Mouse (Mus musculus) MEL (cell line): ENCODE results near the gene Trim68. TPM values are rescaled to one million over a fixed set of nuclear protein-coding genes. Genes with fewer than 3 reads are reported as not detected.
"Not testable (repeated sequence)": the region's sequence is repeated elsewhere in the genome, so short reads cannot be mapped to it uniquely, and the experiment has no call there.

Experiments used
- DNase-seq: peaks from one replicate; pipeline ENCODE4 v3.0.0; 2011; ENCODE audit warnings: low read depth, low spot score
- H3K27ac ChIP-seq: 2 replicates; pipeline ENCODE4 v1.5.1; 2012; ENCODE audit warnings: low read depth, mild to moderate bottlenecking, control low read depth, low read length, moderate library complexity; ENCODE audit not compliant: control insufficient read depth
- H3K27me3 ChIP-seq, 2 experiments: fragments of 150-350 bp in 1 of 2; sonication (generic) in 1 of 2; 2 replicates each; pipeline ENCODE4 v1.6.1; 2012; ENCODE audit warnings: low read length in 2 of 2, mild to moderate bottlenecking in 2 of 2, improper control_type of control experiment in 1 of 2, moderate library complexity in 1 of 2; ENCODE audit not compliant: insufficient read depth in 2 of 2, control insufficient read depth in 1 of 2
- H3K36me3 ChIP-seq, 2 experiments: 2 replicates each; pipeline ENCODE4 v1.6.1; 2012 to 2014; ENCODE audit warnings: low read length in 2 of 2, improper control_type of control experiment in 1 of 2, inconsistent platforms in 1 of 2, mild to moderate bottlenecking in 1 of 2; ENCODE audit not compliant: insufficient read depth in 2 of 2, control insufficient read depth in 1 of 2
- H3K4me1 ChIP-seq, 2 experiments: fragments of 150-350 bp in 1 of 2; sonication (generic) in 1 of 2; 2 replicates each; pipeline ENCODE4 v1.6.1; 2012; ENCODE audit warnings: low read length in 2 of 2, improper control_type of control experiment in 1 of 2, mild to moderate bottlenecking in 1 of 2; ENCODE audit not compliant: insufficient read depth in 2 of 2, control insufficient read depth in 1 of 2
- H3K4me3 ChIP-seq, 2 experiments: fragments of 150-350 bp in 1 of 2; sonication (generic) in 1 of 2; 2 replicates each; pipeline ENCODE4 v1.5.1; 2012; ENCODE audit warnings: low read depth in 2 of 2, low read length in 2 of 2, mild to moderate bottlenecking in 2 of 2, moderate library complexity in 2 of 2, control low read depth in 1 of 2, improper control_type of control experiment in 1 of 2; ENCODE audit not compliant: control insufficient read depth in 1 of 2, insufficient read depth in 1 of 2
- H3K79me2 ChIP-seq: 2 replicates; pipeline ENCODE4 v1.6.1; 2012; ENCODE audit warnings: mild to moderate bottlenecking, low read length, moderate library complexity; ENCODE audit not compliant: control insufficient read depth, poor library complexity, insufficient read depth
- H3K9ac ChIP-seq: 2 replicates; pipeline ENCODE4 v1.6.1; 2012; ENCODE audit warnings: low read depth, mild to moderate bottlenecking, control low read depth, low read length, moderate library complexity; ENCODE audit not compliant: control insufficient read depth, poor library complexity, severe bottlenecking
- H3K9me3 ChIP-seq: fragments of 150-350 bp; sonication (generic); replicated peaks from 2 replicates; pipeline ENCODE4 v1.6.1; 2012; ENCODE audit warnings: mild to moderate bottlenecking, low read length, improper control_type of control experiment, moderate library complexity; ENCODE audit not compliant: insufficient read depth
- CHD1 ChIP-seq: IDR thresholded peaks from 2 replicates; pipeline ENCODE4 v1.6.1; 2012; ENCODE audit warnings: low read depth, mild to moderate bottlenecking, inconsistent platforms, low read length, improper control_type of control experiment
- E2F4 ChIP-seq: IDR thresholded peaks from 2 replicates; pipeline ENCODE4 v1.6.1; 2011; ENCODE audit warnings: low read depth, low read length, improper control_type of control experiment, borderline replicate concordance
- ELF1 ChIP-seq: IDR thresholded peaks from 2 replicates; pipeline ENCODE4 v1.6.1; 2014; ENCODE audit warnings: low read depth, mild to moderate bottlenecking, inconsistent platforms, low read length, improper control_type of control experiment, moderate library complexity
- EP300 ChIP-seq, 2 experiments: IDR thresholded peaks; 2 replicates each; pipeline ENCODE4 v1.6.1; 2011; ENCODE audit warnings: improper control_type of control experiment in 2 of 2, low read length in 2 of 2, low read depth in 1 of 2, mild to moderate bottlenecking in 1 of 2
- ETS1 ChIP-seq: IDR thresholded peaks from 2 replicates; pipeline ENCODE4 v1.6.1; 2012; ENCODE audit warnings: low read depth, mild to moderate bottlenecking, inconsistent platforms, low read length, improper control_type of control experiment, moderate library complexity
- JUND ChIP-seq: IDR thresholded peaks from 2 replicates; pipeline ENCODE4 v1.6.1; 2011; ENCODE audit warnings: low read depth, mild to moderate bottlenecking, improper control_type of control experiment, low read length
- KAT2A ChIP-seq: conservative IDR thresholded peaks from 2 replicates; pipeline ENCODE4 v1.6.1; 2012; ENCODE audit warnings: low read depth, low read length, improper control_type of control experiment, inconsistent platforms
- MAFK ChIP-seq: IDR thresholded peaks from 2 replicates; pipeline ENCODE4 v1.6.1; 2011; ENCODE audit warnings: low read depth, mild to moderate bottlenecking, low read length, improper control_type of control experiment, borderline replicate concordance
- MAX ChIP-seq: IDR thresholded peaks from 2 replicates; pipeline ENCODE4 v1.6.1; 2011; ENCODE audit warnings: low read length, improper control_type of control experiment
- MAZ ChIP-seq: IDR thresholded peaks from 2 replicates; pipeline ENCODE4 v1.6.1; 2012; ENCODE audit warnings: low read depth, mild to moderate bottlenecking, inconsistent platforms, low read length, improper control_type of control experiment
- MYB ChIP-seq: IDR thresholded peaks from 2 replicates; pipeline ENCODE4 v1.6.1; 2011; ENCODE audit warnings: mild to moderate bottlenecking, low read depth, low read length, improper control_type of control experiment
- NELFE ChIP-seq: IDR thresholded peaks from 2 replicates; pipeline ENCODE4 v1.6.1; 2011; ENCODE audit warnings: low read depth, low read length, improper control_type of control experiment
- NRF1 ChIP-seq: IDR thresholded peaks from 2 replicates; pipeline ENCODE4 v1.6.1; 2014; ENCODE audit warnings: low read depth, mild to moderate bottlenecking, inconsistent platforms, low read length, improper control_type of control experiment, moderate library complexity; ENCODE audit not compliant: poor library complexity, insufficient read depth, severe bottlenecking
- POLR2A ChIP-seq, 2 experiments: IDR thresholded peaks; 2 replicates each; pipeline ENCODE4 v1.6.1; 2011 to 2012; ENCODE audit warnings: low read length in 2 of 2, mild to moderate bottlenecking in 2 of 2, control low read depth in 1 of 2, improper control_type of control experiment in 1 of 2, low read depth in 1 of 2, moderate library complexity in 1 of 2; ENCODE audit not compliant: control insufficient read depth in 1 of 2, insufficient read depth in 1 of 2, poor library complexity in 1 of 2
- POLR2AphosphoS2 ChIP-seq: IDR thresholded peaks from 2 replicates; pipeline ENCODE4 v1.6.1; 2011; ENCODE audit warnings: low read length, improper control_type of control experiment
- POLR2AphosphoS5 ChIP-seq: IDR thresholded peaks from 2 replicates; pipeline ENCODE4 v1.6.1; 2012; ENCODE audit warnings: low read depth, borderline replicate concordance, mild to moderate bottlenecking, inconsistent platforms, low read length, moderate library complexity, mixed read lengths
- RAD21 ChIP-seq: IDR thresholded peaks from 2 replicates; pipeline ENCODE4 v1.6.1; 2011; ENCODE audit warnings: mild to moderate bottlenecking, low read depth, low read length, improper control_type of control experiment
- RCOR1 ChIP-seq: IDR thresholded peaks from 2 replicates; pipeline ENCODE4 v1.6.1; 2012; ENCODE audit warnings: low read depth, mild to moderate bottlenecking, inconsistent platforms, low read length, improper control_type of control experiment
- SMC3 ChIP-seq: IDR thresholded peaks from 2 replicates; pipeline ENCODE4 v1.6.1; 2011; ENCODE audit warnings: low read depth, low read length, improper control_type of control experiment
- TBP ChIP-seq: IDR thresholded peaks from 2 replicates; pipeline ENCODE4 v1.8.0; 2011; ENCODE audit warnings: low read depth, low read length, improper control_type of control experiment
- UBTF ChIP-seq: IDR thresholded peaks from 2 replicates; pipeline ENCODE4 v1.6.1; 2012; ENCODE audit warnings: low read depth, mild to moderate bottlenecking, inconsistent platforms, low read length, improper control_type of control experiment, moderate library complexity, borderline replicate concordance; ENCODE audit not compliant: insufficient read depth
- USF1 ChIP-seq: IDR thresholded peaks from 2 replicates; pipeline ENCODE4 v1.6.1; 2014; ENCODE audit warnings: low read depth, mild to moderate bottlenecking, inconsistent platforms, low read length, improper control_type of control experiment, moderate library complexity
- USF2 ChIP-seq, 2 experiments: IDR thresholded peaks; 2 replicates each; pipeline ENCODE4 v1.6.1; 2011 to 2012; ENCODE audit warnings: improper control_type of control experiment in 2 of 2, low read length in 2 of 2, borderline replicate concordance in 1 of 2, inconsistent platforms in 1 of 2, low read depth in 1 of 2, mild to moderate bottlenecking in 1 of 2; ENCODE audit not compliant: insufficient read depth in 1 of 2
- ZMIZ1 ChIP-seq: IDR thresholded peaks from 2 replicates; pipeline ENCODE4 v1.6.1; 2012; ENCODE audit warnings: low read depth, mild to moderate bottlenecking, inconsistent platforms, low read length, improper control_type of control experiment, moderate library complexity
- polyA plus RNA-seq, 2 experiments: library from polyadenylated mRNA; stranded (reverse) in 1 of 2; unstranded in 1 of 2; fragments of >175 nt in 1 of 2; fragments of >200 nt in 1 of 2; gene quantifications; 2 replicates each; pipeline versions ENCODE4 v1.2.1 to v1.2.4; 2012; ENCODE audit warnings: low replicate concordance in 2 of 2, low read depth in 1 of 2; ENCODE audit not compliant: insufficient read length in 2 of 2, insufficient read depth in 1 of 2, missing spikeins in 1 of 2
- total RNA-seq: library from RNA; depleted of rRNA; stranded (reverse); fragments of 300-350 nt; gene quantifications from 2 replicates; pipeline ENCODE4 v1.2.3, GENCODE M21; 2012

Trim68 gene
- total and polyA plus RNA-seq, 3 experiments: not detected

DNA sequence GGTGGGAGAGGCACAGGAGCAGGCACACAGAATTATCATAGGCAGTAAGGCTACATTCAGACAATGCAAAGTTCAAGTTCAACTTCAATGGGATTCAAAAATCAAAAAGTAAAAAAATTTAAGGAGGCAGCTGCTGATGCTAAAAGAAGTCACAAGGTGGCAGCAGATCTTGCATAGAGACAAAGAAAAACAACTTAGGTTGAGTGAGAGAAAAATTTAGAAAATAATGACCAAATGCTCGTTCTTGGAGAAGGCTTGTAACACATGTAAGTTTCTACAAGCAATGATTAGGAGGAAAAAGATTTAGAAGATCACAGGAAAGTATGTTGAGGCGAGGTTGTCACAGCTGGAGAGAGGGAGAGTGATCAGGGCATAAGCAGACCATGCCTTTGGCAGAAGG is 21.7 kb downstream of the Trim68 start (continued):
- TF ChIP-seq USF1 (no peak), USF2 (IDR thresholded peaks at IDR 0.05; ENCODE audit: borderline replicate concordance in 1 of 2, insufficient read depth in 1 of 2, low read depth in 1 of 2, low read length in 2 of 2) (no peak), TBP (no peak), JUND (no peak), ZMIZ1 (no peak), EP300 (IDR thresholded peaks at IDR 0.05; ENCODE audit: low read depth in 1 of 2, low read length in 2 of 2) (no peak), NELFE (no peak), POLR2A (IDR thresholded peaks at IDR 0.05; ENCODE audit: control insufficient read depth in 1 of 2, insufficient read depth in 1 of 2, low read depth in 1 of 2, low read length in 2 of 2, poor library complexity in 1 of 2) (no peak), POLR2AphosphoS2 (no peak), MAFK (no peak)

DNA sequence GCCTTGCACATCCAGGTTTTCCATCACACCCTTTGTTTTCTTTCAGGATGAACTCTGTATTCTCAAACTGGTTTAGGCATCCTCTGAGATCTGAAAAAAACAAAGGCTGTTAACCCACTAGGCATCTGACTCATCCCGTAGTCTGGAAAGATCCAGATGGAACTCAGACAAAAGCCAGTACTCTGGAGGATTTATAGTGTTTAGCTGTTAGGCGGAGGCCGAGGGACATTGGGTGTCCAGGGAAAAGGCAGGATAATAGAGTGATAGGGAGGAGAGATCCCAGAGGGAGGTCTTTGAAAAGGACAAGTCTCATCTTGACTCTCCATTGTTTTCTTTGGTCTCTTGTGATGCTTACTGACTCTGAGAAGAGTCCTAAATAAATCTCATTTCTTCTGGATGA is 22.5 kb downstream of the Trim68 start, which contains the start of gene Olfr556:
Gene Olfr556 (plus strand): TSS at position 301 of the 400 bp plus-strand sequence.
- H3K4me3 ChIP-seq: no peak within 1 kb of the TSS
- H3K27ac ChIP-seq: no peak within 1 kb of the TSS
- H3K79me2 ChIP-seq: no peaks in the 10 kb centered on the region
- DNase-seq: no peak
- TF ChIP-seq MAX (no peak), SMC3 (no peak)
- no peaks in the 10 kb centered on the region for H3K4me1 ChIP-seq
- no peaks in the 10 kb centered on the region for H3K9me3 ChIP-seq
- no peaks in the 10 kb centered on the region for H3K36me3 ChIP-seq
- no peak within 1 kb of the TSS for H3K9ac ChIP-seq
- H3K27me3 ChIP-seq: peaks cover 0 to 1% of the 10 kb centered on the region in 2 experiments; a peak in 2 of 4 replicates

DNA sequence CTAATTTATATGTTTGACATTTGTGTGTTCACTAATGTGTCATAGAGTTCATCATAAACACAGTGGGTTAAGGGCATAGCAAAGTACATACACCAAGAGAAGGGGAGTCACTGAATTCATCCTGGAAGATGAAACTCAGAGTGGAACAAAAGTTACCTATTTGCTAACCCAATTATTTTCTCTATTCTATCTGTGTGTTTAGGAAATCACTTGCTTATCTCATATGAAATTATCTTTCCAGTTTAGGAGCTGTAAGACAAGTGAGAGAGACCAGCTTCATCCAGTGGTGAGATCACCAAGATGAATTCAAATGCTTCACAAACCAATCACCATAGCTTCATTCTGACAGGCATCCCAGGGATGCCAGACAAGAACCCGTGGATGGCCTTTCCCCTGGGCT is 28.6 kb downstream of the Trim68 start, which contains the start of gene Olfr555:
Gene Olfr555 (plus strand): TSS at position 301 of the 400 bp plus-strand sequence.
- no peak within 1 kb of the TSS for H3K9ac ChIP-seq

DNA sequence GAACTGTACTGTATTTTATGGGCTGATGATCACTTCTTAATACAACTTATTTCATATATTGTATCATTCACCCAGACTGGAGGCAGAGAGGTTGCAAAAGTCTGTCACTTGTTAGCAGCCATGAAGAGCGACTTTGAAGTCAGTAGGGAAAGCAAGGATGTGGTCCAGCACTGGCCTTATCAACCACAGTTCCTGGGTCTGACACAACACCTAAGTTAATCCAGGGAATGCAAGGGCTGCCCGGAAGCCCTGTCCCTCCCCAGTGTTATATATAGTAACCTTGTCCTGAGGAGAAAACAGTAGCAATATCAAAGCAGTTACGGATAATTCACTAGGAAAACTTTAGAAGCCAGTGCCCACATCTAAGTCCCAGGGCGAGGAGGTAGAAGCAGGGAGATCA is 42.2 kb downstream of the Trim68 start:
- not testable (repeated sequence) for H3K27ac ChIP-seq, H3K9ac ChIP-seq, H3K36me3 ChIP-seq, DNase-seq, H3K27me3 ChIP-seq, H3K4me3 ChIP-seq, H3K79me2 ChIP-seq, H3K4me1 ChIP-seq, H3K9me3 ChIP-seq

More for the DNA sequence above, 28.6 kb downstream of the Trim68 start, which contains the start of gene Olfr555:
- DNase-seq: no peak
- Histone ChIP-seq H3K9me3 (no peaks in the 10 kb centered on the region), H3K36me3 (no peaks in the 10 kb centered on the region), H3K27ac (no peak within 1 kb of the TSS), H3K27me3 (peaks cover 0 to 3% of the 10 kb centered on the region in 2 experiments; a peak in 2 of 4 replicates), H3K79me2 (no peaks in the 10 kb centered on the region), H3K4me1 (no peaks in the 10 kb centered on the region), H3K4me3 (no peak within 1 kb of the TSS)
- no peak for TF ChIP-seq RAD21
- no peak for TF ChIP-seq USF2 (IDR thresholded peaks at IDR 0.05; ENCODE audit: borderline replicate concordance in 1 of 2, insufficient read depth in 1 of 2, low read depth in 1 of 2, low read length in 2 of 2)
- no peak for TF ChIP-seq CHD1
- TF ChIP-seq KAT2A: no peak
- TF ChIP-seq ETS1: no peak
- TF ChIP-seq ELF1: no peak
- TF ChIP-seq MAZ: no peak
- TF ChIP-seq POLR2AphosphoS5: no peak
- TF ChIP-seq POLR2AphosphoS2: no peak
- TF ChIP-seq TBP: no peak
- no peak for TF ChIP-seq MYB
- no peak for TF ChIP-seq E2F4
- no peak for TF ChIP-seq NRF1
- no peak for TF ChIP-seq EP300 (IDR thresholded peaks at IDR 0.05; ENCODE audit: low read depth in 1 of 2, low read length in 2 of 2)
- no peak for TF ChIP-seq RCOR1
- no peak for TF ChIP-seq UBTF
